Mouse (Mus musculus): Measurements from ENCODE around the gene Mettl14. TPM values are rescaled to one million over a fixed set of nuclear protein-coding genes. Genes with fewer than 3 reads are reported as not detected.

Gene Mettl14
- 27.8 and 29.8 TPM in 2 replicates for polyA plus RNA-seq (2014; fragmentation: Nextera tagmentation; extraction: Ambion mirVana)

DNA sequence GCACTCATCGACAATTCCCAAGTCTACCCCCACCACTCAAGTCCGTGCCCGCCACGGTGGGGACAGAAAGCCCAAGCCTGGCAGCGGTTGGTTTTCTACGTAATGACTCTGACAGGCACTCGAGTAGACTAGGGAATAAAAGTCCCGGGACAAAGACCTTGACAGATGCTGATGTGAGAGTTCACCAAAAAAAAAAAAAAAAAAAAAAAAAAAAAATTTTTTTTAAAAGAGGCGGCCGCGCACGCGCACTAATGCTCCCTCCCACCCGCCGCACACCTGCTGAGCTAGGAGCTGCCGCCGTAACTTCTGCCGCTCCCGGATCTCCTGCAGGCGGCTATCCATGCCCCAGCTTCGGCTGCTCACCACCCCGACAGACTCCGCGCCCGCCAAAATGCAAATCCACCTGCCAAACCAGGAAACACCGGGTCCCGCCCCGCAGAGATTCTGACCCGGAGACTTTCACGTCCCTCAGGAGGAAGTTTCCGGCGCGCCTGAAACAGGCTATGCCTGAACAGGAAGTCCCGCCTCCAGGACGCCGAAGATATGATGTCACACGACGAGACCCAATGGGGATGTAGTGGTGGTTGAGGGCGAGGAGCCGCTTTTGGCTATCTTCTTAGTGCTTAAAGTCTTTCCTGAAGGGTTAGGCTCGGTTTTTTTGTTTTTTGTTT, at the start of gene Mettl14:
TSS of gene Mettl14 (minus strand) at position 623 of the 671 bp plus-strand sequence.
- ATAC-seq (ENCODE audit: insufficient read depth, low FRiP score, low TSS enrichment), result peak; percentile 98
- Histone ChIP-seq H3K4me1 (ENCODE audit: control insufficient read depth, insufficient read depth, low read length) (peaks cover 5% of the 10 kb centered on the region; the same call in 1 of the 2 replicates), H3K9ac (ENCODE audit: low read length) (peak within 1 kb of the TSS; percentile 70), H3K36me3 (ENCODE audit: control insufficient read depth, insufficient read depth, low read length) (no peaks in the 10 kb centered on the region), H3K9me3 (ENCODE audit: control insufficient read depth, low read length) (no peaks in the 10 kb centered on the region), H3K4me2 (ENCODE audit: low read depth) (peak within 1 kb of the TSS; percentile 59), H3K27ac (ENCODE audit: low read depth, low read length) (peak within 1 kb of the TSS; percentile 47), H3K27me3 (ENCODE audit: control insufficient read depth, insufficient read depth, low read length) (no peaks in the 10 kb centered on the region), H3K4me3 (ENCODE audit: low read depth, low read length) (peak within 1 kb of the TSS; percentile 52)
- WGBS, result under 1% methylated on average over 41 of the region's 41 CpGs
- peak; percentile 94 for DNase-seq (ENCODE audit: low spot score)

- 89% methylated on average over 3 of the region's 3 CpGs for WGBS
- H3K9me3 ChIP-seq (ENCODE audit: control insufficient read depth, low read length), result no peaks in the 10 kb centered on the region
- no peaks in the 10 kb centered on the region for H3K27me3 ChIP-seq (ENCODE audit: control insufficient read depth, insufficient read depth, low read length)
- ATAC-seq (ENCODE audit: insufficient read depth, low FRiP score, low TSS enrichment), result no peak
- no peak overlapping the region for H3K9ac ChIP-seq (ENCODE audit: low read length)
- H3K4me3 ChIP-seq (ENCODE audit: low read depth, low read length), result no peak overlapping the region
- no peak overlapping the region for H3K27ac ChIP-seq (ENCODE audit: low read depth, low read length)
- no peak overlapping the region for H3K4me2 ChIP-seq (ENCODE audit: low read depth)
- no peak for DNase-seq (ENCODE audit: low spot score)
- no peaks in the 10 kb centered on the region for H3K4me1 ChIP-seq (ENCODE audit: control insufficient read depth, insufficient read depth, low read length)
- H3K36me3 ChIP-seq (ENCODE audit: control insufficient read depth, insufficient read depth, low read length), result no peaks in the 10 kb centered on the region
Observed at GRCm38 (mm10) chr3:123433362-123433761, 47.5 kb upstream of the Mettl14 start.

GRCm38 (mm10) chr3:123431951-123432674, 46.2 kb upstream of the Mettl14 start:
- H3K4me2 ChIP-seq (ENCODE audit: low read depth), result no peak overlapping the region
- no peaks in the 10 kb centered on the region for H3K9me3 ChIP-seq (ENCODE audit: control insufficient read depth, low read length)
- 71% methylated on average over 5 of the region's 5 CpGs for WGBS
- ATAC-seq (ENCODE audit: insufficient read depth, low FRiP score, low TSS enrichment) (no peak), DNase-seq (ENCODE audit: low spot score) (no peak)
- H3K36me3 ChIP-seq (ENCODE audit: control insufficient read depth, insufficient read depth, low read length), result no peaks in the 10 kb centered on the region
- H3K27me3 ChIP-seq (ENCODE audit: control insufficient read depth, insufficient read depth, low read length), result no peaks in the 10 kb centered on the region
- no peak overlapping the region for H3K9ac ChIP-seq (ENCODE audit: low read length)
- H3K4me1 ChIP-seq (ENCODE audit: control insufficient read depth, insufficient read depth, low read length), result no peaks in the 10 kb centered on the region
- H3K4me3 ChIP-seq (ENCODE audit: low read depth, low read length), result no peak overlapping the region
- H3K27ac ChIP-seq (ENCODE audit: low read depth, low read length), result no peak overlapping the region

DNA sequence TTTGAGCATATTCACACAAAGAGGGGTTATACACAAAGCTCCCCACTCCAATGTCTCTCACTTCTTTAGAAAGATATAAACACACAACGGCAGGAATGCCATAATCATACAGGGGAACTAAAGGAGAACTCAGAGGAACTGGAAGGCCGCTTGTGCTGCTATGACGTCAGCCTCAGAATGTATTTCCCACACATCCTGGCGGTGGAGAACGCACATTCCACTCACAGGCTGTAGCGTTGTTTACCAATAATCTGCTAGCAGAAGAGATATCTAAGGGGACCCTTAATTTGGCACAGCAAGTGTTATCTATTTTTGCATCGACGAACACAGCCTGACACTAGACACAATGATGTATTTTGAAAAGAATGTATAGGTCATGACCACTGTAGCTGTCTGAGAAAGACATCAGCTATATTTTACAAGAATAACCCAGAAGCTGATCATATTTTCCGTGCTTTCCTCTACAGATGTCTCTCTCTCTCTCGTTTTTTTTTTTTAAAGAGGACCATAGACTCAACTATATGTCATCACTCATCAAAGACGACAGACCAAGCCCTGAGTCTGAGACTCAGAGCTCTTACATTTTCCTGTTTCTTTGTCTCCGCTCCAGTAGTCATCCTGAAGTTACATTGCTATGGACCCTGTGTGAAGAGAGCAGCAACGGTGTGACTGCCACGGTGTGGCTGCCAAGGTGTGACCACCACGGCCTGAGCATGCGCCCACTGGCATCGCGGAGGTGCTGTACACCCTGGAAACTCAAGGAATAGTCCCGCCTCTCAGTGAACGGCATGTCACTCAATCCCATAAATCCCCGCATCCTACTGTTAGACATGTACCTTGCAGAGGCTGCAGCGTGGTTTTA, 43.9 kb upstream of the Mettl14 start:
- whole genome bisulfite sequencing, result 87% methylated on average over 22 of the region's 22 CpGs
- H3K9me3 ChIP-seq (ENCODE audit: control insufficient read depth, low read length), result no peaks in the 10 kb centered on the region
- H3K4me3 ChIP-seq (ENCODE audit: low read depth, low read length), result no peak overlapping the region
- DNase-seq (ENCODE audit: low spot score), result no peak
- no peak overlapping the region for H3K27ac ChIP-seq (ENCODE audit: low read depth, low read length)
- no peaks in the 10 kb centered on the region for H3K4me1 ChIP-seq (ENCODE audit: control insufficient read depth, insufficient read depth, low read length)
- no peaks in the 10 kb centered on the region for H3K36me3 ChIP-seq (ENCODE audit: control insufficient read depth, insufficient read depth, low read length)
- no peak for ATAC-seq (ENCODE audit: insufficient read depth, low FRiP score, low TSS enrichment)
- H3K4me2 ChIP-seq (ENCODE audit: low read depth), result no peak overlapping the region
- no peak overlapping the region for H3K9ac ChIP-seq (ENCODE audit: low read length)
- no peaks in the 10 kb centered on the region for H3K27me3 ChIP-seq (ENCODE audit: control insufficient read depth, insufficient read depth, low read length)

- no peaks in the 10 kb centered on the region for H3K4me1 ChIP-seq (ENCODE audit: control insufficient read depth, insufficient read depth, low read length)
- H3K36me3 ChIP-seq (ENCODE audit: control insufficient read depth, insufficient read depth, low read length), result no peaks in the 10 kb centered on the region
- H3K27ac ChIP-seq (ENCODE audit: low read depth, low read length), result no peak overlapping the region
- no peak for ATAC-seq (ENCODE audit: insufficient read depth, low FRiP score, low TSS enrichment)
- DNase-seq (ENCODE audit: low spot score), result no peak
- no peaks in the 10 kb centered on the region for H3K9me3 ChIP-seq (ENCODE audit: control insufficient read depth, low read length)
- H3K4me3 ChIP-seq (ENCODE audit: low read depth, low read length), result no peak overlapping the region
- 61% methylated on average over 4 of the region's 4 CpGs for WGBS
- no peak overlapping the region for H3K4me2 ChIP-seq (ENCODE audit: low read depth)
- no peak overlapping the region for H3K9ac ChIP-seq (ENCODE audit: low read length)
- H3K27me3 ChIP-seq (ENCODE audit: control insufficient read depth, insufficient read depth, low read length), result no peaks in the 10 kb centered on the region
Observed at GRCm38 (mm10) chr3:123428005-123428404, 42.1 kb upstream of the Mettl14 start.

- H3K4me2 ChIP-seq (ENCODE audit: low read depth), result no peak overlapping the region
- H3K9me3 ChIP-seq (ENCODE audit: control insufficient read depth, low read length), result no peaks in the 10 kb centered on the region
- H3K4me3 ChIP-seq (ENCODE audit: low read depth, low read length), result no peak overlapping the region
- H3K36me3 ChIP-seq (ENCODE audit: control insufficient read depth, insufficient read depth, low read length), result no peaks in the 10 kb centered on the region
- DNase-seq (ENCODE audit: low spot score) (no peak), ATAC-seq (ENCODE audit: insufficient read depth, low FRiP score, low TSS enrichment) (no peak)
- H3K9ac ChIP-seq (ENCODE audit: low read length), result no peak overlapping the region
- H3K4me1 ChIP-seq (ENCODE audit: control insufficient read depth, insufficient read depth, low read length), result no peaks in the 10 kb centered on the region
- no peak overlapping the region for H3K27ac ChIP-seq (ENCODE audit: low read depth, low read length)
- H3K27me3 ChIP-seq (ENCODE audit: control insufficient read depth, insufficient read depth, low read length), result no peaks in the 10 kb centered on the region
- 55% methylated on average over 2 of the region's 2 CpGs for WGBS
Observed at GRCm38 (mm10) chr3:123425647-123426046, 39.7 kb upstream of the Mettl14 start.

DNA sequence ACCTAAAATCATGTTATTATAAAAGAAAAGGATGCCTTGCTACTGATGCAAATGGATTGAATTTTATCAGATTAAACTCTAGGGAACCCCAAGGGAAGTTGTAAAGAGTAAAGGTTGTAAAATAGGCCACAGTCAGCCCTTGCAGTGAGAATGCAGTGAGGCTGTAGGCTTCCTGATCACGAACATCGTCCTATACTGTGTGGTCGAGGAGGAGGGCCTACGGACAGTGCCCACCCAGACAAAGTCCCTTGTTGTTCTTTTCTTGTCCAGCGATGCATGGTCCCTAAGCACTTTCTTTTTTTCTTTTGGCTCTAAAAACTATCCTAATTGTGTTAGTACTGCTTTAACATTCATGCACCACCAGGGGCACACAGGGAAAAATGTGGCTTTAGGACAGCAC, 27.3 kb upstream of the Mettl14 start:
- no peak; the same call in 1 of the 2 replicates for ATAC-seq (ENCODE audit: insufficient read depth, low FRiP score, low TSS enrichment)
- Histone ChIP-seq H3K4me1 (ENCODE audit: control insufficient read depth, insufficient read depth, low read length) (no peaks in the 10 kb centered on the region), H3K9me3 (ENCODE audit: control insufficient read depth, low read length) (no peaks in the 10 kb centered on the region), H3K4me2 (ENCODE audit: low read depth) (no peak overlapping the region), H3K27ac (ENCODE audit: low read depth, low read length) (no peak overlapping the region), H3K9ac (ENCODE audit: low read length) (no peak overlapping the region), H3K27me3 (ENCODE audit: control insufficient read depth, insufficient read depth, low read length) (no peaks in the 10 kb centered on the region), H3K36me3 (ENCODE audit: control insufficient read depth, insufficient read depth, low read length) (no peaks in the 10 kb centered on the region), H3K4me3 (ENCODE audit: low read depth, low read length) (no peak overlapping the region)
- 45% methylated on average over 5 of the region's 5 CpGs for WGBS
- no peak for DNase-seq (ENCODE audit: low spot score)

GRCm38 (mm10) chr3:123411821-123412578, 26.1 kb upstream of the Mettl14 start:
- no peak for DNase-seq (ENCODE audit: low spot score)
- Histone ChIP-seq H3K27me3 (ENCODE audit: control insufficient read depth, insufficient read depth, low read length) (no peaks in the 10 kb centered on the region), H3K4me3 (ENCODE audit: low read depth, low read length) (no peak overlapping the region), H3K4me2 (ENCODE audit: low read depth) (no peak overlapping the region), H3K4me1 (ENCODE audit: control insufficient read depth, insufficient read depth, low read length) (no peaks in the 10 kb centered on the region), H3K9ac (ENCODE audit: low read length) (no peak overlapping the region), H3K27ac (ENCODE audit: low read depth, low read length) (no peak overlapping the region), H3K36me3 (ENCODE audit: control insufficient read depth, insufficient read depth, low read length) (no peaks in the 10 kb centered on the region), H3K9me3 (ENCODE audit: control insufficient read depth, low read length) (no peaks in the 10 kb centered on the region)
- 68% methylated on average over 6 of the region's 6 CpGs for WGBS
- no peak for ATAC-seq (ENCODE audit: insufficient read depth, low FRiP score, low TSS enrichment)

All from neural tube, embryonic 11.5 days (tissue).